Mouse (Mus musculus) hindlimb bud, embryonic 11.5 days (tissue): ENCODE measurements around the gene Fto.

Experiments used
- DNase-seq: peaks from one replicate; pipeline ENCODE4 v3.0.0-alpha.2; 2012; ENCODE audit warnings: low read depth, low spot score; ENCODE audit errors: extremely low spot score

Fto gene

DNA sequence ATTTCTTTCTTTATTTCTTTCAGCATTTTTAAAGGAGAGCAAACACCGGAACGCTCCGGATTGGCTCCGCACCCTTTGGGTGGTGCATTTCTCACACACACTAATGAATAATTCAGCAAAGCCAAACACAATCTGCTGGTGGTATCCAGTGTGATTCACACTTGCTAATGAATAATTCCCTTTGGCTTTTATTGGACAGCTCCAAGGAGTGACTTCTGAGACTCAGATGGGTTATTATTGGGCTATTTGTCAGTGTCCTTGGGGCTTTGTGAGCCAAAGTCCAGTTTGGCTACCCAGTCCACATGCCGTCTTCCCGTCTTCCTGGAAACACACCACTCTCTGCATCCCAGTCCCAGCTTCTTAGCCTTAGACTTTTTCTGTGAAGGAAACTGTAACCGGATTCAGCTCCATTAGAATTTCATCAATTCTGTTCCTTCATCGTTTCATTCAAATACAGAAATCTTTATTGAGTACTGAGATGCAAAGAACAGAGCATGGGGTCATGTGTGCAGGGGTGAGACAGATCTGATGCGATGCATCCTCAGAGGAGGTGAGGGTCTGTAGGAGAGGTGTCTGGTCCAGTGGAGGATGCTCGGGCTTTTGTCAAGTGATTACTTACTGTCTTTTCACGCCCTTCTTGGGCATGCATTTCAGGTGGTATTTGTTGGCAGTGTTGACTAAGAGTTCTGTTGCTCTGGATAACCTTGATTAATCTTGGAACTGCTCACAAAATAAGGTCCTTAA lies 42.8 kb downstream of the Fto start:
- no peak for DNase-seq

DNA sequence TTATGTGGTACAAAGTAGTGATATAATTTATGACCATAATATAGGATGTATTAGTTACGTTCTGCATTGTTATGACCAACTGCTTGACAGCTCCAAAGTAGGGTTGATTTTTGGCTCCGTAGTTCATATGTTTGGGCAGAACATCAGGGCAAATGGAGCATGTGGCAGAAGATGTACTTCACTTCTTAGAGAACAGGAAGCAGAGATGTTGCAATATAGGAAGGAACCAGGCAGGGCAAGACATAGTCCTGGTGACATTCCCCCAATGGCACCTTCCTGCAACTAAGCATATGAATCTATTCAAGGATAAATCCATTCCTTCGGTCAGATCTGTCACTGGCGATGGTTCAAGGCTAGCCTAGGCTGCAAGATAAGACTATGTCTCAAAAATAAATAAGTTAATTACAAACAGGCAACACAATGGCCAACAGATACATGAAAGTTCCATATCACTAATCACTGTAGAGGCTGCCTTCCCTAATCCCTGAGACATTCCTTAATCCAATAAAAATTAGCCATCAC lies 44.2 kb downstream of the Fto start:
- no peak for DNase-seq

GRCm38 (mm10) chr8:91358016-91358415 lies 44.7 kb downstream of the Fto start:
- DNase-seq = no peak

GRCm38 (mm10) chr8:91359511-91359910 lies 46.2 kb downstream of the Fto start:
- no peak for DNase-seq

DNA sequence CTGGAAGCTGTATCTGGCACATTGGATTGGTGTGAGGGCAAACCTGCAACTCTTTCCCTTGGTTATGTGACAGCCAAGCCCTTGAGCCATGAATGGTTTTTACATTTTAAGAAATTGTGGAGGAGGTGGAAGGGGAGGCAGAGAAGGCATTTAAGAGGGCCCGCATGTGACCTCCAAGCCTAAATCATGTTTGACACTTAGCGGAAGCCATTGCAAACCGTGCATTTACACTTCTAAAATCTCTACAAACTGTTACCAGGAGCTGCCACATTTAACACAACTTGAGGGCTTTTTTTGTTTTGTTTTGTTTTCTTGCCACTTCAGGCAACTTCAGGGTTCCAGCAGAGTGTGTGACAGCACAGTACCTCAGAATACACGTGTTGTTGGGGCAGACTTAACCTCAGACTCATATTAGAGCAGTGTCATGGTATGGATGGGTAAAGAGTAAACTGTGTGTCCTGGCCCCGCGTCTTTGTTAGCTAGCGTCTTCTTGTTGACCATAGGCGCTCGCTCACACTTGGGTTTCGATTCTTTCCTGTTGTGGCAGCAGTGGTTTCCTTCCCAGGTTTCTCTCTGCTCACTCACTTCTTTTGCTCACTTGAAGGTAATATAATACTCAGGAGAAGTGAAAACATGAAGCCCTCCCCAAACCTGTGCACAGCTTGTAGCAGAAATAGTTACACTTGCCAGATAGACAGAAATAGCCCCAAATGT lies 47.5 kb downstream of the Fto start:
- DNase-seq = no peak

DNA sequence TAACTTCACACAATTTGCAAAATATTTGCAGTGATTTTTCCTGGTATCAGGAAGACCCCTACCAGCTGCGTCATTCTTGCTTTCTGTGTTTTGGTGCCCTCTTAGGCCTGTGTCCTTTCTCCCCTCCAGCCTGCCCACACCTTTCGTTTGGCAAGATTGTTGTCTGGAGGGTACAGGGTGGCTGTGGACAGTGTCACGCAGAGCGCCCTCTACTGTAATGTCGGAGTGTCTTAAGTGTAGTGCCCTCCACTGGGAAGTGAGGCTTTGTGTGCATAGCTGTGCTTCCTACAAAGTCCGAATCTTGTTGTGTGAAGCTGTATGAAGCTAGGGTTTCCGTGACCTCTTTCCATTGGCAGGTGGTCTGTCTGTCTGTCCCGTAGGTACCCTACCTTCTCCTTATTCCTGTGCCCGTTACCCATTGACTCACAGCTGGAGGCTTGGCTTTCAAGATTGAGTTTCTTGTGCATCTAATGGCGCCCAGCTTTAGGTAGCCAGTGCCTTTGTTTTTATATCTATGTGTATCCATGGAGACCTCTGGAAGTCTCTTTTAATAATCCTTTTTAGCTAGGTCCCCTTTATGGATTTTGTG lies 50.0 kb downstream of the Fto start:
- DNase-seq = no peak

DNA sequence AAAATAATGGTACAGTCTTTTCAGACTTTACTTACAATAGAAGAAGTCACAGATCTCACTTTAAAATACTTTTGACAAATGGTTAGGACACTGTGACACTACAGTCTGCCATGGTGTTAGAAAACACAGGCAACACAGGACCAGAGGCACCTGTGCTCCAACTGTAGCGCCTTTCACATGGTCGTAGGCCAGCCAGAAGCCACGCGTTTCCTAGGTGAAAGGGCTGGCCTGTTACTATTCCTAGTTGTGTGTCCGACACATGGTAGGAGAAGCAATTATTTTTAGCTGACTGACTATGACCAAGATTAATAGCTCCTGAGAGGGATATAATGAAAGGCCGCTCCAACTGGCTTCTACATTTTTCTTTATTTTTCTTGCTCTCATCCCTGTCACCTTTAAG lies 50.9 kb downstream of the Fto start:
- no peak for DNase-seq

GRCm38 (mm10) chr8:91365804-91366203 lies 52.5 kb downstream of the Fto start:
- no peak for DNase-seq

GRCm38 (mm10) chr8:91370899-91371298 lies 57.6 kb downstream of the Fto start:
- no peak for DNase-seq

- DNase-seq = no peak
Observed at GRCm38 (mm10) chr8:91371995-91372394, 58.7 kb downstream of the Fto start.

DNA sequence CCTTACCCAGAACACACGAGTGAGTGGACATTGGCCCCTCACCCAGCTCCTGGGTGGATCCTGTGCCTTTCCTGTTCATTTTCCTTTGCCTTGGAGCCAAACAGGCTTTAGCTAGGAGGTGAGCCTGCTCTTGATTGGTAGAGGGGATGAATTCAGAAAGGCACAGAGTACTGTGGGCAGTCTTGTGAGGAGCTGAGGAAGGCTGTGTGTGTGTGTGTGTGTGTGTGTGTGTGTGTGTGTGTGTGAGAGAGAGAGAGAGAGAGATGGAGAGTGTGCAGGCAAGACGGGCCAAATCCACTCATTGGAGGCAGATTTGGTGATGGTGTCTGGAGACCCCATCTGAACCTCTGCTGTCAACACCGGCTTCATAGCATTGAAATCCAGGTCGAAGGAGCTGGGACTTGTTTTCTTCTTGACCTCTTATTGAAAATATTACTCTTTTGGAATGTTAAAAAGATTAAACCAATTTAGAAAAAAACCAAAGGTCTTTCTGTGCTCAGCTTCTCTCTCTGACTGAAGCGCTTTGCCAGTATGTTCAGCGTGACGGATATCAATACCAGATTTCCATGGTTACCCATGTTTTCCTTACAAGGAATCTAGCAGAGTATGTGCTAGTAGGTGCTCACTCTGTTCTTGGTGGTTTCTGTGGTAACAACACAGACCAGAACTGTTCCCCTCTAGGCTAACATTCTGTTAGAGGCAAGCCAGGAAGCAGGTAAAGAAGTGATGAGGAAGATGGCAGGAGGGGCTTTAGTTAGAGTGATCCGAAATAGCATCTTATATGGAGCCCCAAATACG lies 59.7 kb downstream of the Fto start:
- DNase-seq = no peak

GRCm38 (mm10) chr8:91375054-91375938 lies 62.0 kb downstream of the Fto start:
- no peak for DNase-seq

GRCm38 (mm10) chr8:91376785-91377184 lies 63.5 kb downstream of the Fto start:
- DNase-seq = no peak

- no peak for DNase-seq
Observed at GRCm38 (mm10) chr8:91377275-91377674, 64.0 kb downstream of the Fto start.

GRCm38 (mm10) chr8:91378846-91379499 lies 65.6 kb downstream of the Fto start:
- no peak for DNase-seq

- no peak for DNase-seq
Observed at GRCm38 (mm10) chr8:91380796-91381542, 67.6 kb downstream of the Fto start.

- DNase-seq = no peak
Observed at GRCm38 (mm10) chr8:91381543-91382106, 68.3 kb downstream of the Fto start.

GRCm38 (mm10) chr8:91383210-91383609 lies 69.9 kb downstream of the Fto start:
- no peak for DNase-seq

DNA sequence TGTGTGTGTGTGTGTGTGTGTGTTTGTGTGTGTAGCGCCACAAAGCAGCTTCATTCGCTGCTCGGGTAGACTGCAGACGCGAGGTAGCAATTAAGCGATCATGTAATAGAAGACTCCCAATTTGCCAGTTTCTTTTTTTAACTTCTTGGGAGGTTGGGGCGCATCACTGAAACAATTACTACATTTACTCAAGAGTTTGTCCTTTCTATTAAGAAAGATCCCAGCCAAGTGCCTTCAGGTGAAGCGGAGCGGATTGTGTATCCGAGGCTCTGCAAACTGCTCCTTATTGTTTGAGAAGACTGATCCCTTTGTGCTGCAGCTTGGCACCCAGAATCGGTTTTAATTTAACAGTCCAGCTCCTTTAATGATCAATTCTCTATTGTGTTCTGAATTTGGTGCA lies 70.5 kb downstream of the Fto start:
- no peak for DNase-seq
